In genomic region chr19:11261522-11261921, GRCm38 (mm10) we compare ENCODE assay signal across 41 mouse cellular contexts. TPM values are rescaled to one million over a fixed set of nuclear protein-coding genes. Genes with fewer than 3 reads are reported as not detected.
"Had no signal": no experiment of that assay in that cellular context is flagged by ENCODE, and none has a peak within 500 bp of the region (broad histone marks: within the 10 kb centered on the region; RNA-seq: fewer than 3 reads in every experiment).

No protein-coding gene starts in this region.

- DNase-seq: gastrocnemius, postnatal 14 days; gastrocnemius, postnatal 36 days; heart, adult 2 months; heart, postnatal 14 days; heart, postnatal 4 days; kidney, adult 11 months; kidney, adult 2 months; kidney, adult 9 months; kidney, postnatal 14 days; kidney, postnatal 36 days; layer of hippocampus, adult 9-11 months; layer of hippocampus, postnatal 36 days; liver; liver, embryonic 13.5 days had no signal

- ATAC-seq: hindbrain, postnatal 0 days; intestine, embryonic 16.5 days had no signal

- H3K27me3 ChIP-seq: heart, embryonic 13.5 days; heart, embryonic 15.5 days; hindbrain, embryonic 12.5 days; hindbrain, embryonic 15.5 days; kidney, embryonic 15.5 days; limb, embryonic 12.5 days; liver, embryonic 13.5 days had no signal

- H3K27ac ChIP-seq: heart, adult 2 months; heart, embryonic 13.5 days; heart, embryonic 15.5 days; hindbrain, embryonic 10.5 days; hindbrain, embryonic 12.5 days; hindbrain, embryonic 15.5 days; hindbrain, postnatal 0 days; kidney, embryonic 15.5 days; kidney, postnatal 0 days; left cerebral cortex, adult 2 months; limb, embryonic 10.5 days; limb, embryonic 12.5 days; liver, embryonic 13.5 days had no signal

- H3K4me3 ChIP-seq: heart, adult 2 months; heart, embryonic 13.5 days; heart, embryonic 15.5 days; hindbrain, embryonic 10.5 days; hindbrain, embryonic 12.5 days; hindbrain, embryonic 15.5 days; kidney, embryonic 15.5 days; left cerebral cortex, adult 2 months; limb, embryonic 10.5 days; limb, embryonic 12.5 days; liver, embryonic 13.5 days had no signal

- H3K36me3 ChIP-seq: heart, embryonic 13.5 days; heart, embryonic 15.5 days; hindbrain, embryonic 10.5 days; hindbrain, embryonic 12.5 days; hindbrain, embryonic 15.5 days; kidney, embryonic 15.5 days; limb, embryonic 10.5 days; limb, embryonic 12.5 days; liver, embryonic 13.5 days had no signal

RNA-seq across cellular contexts. Expression of gene Ms4a1, which starts 4.5 kb away (rescaled TPM):
- total RNA-seq: gastrocnemius, adult 8-10 months; gastrocnemius, postnatal 36 days; hindbrain, postnatal 0 days; layer of hippocampus, adult 18-20 months; layer of hippocampus, postnatal 14 days; layer of hippocampus, postnatal 36 days; left cerebral cortex, adult 2 months; left cerebral cortex, postnatal 36 days had no signal
- polyA plus RNA-seq: heart, embryonic 11.5 days; heart, embryonic 13.5 days; heart, embryonic 15.5 days; hindbrain, embryonic 10.5 days; hindbrain, embryonic 12.5 days; hindbrain, embryonic 15.5 days; hindbrain, postnatal 0 days; intestine, embryonic 14.5 days; intestine, embryonic 16.5 days; kidney, embryonic 15.5 days; limb, embryonic 10.5 days; limb, embryonic 12.5 days; limb, embryonic 14.5 days; liver, embryonic 11.5 days; liver, embryonic 13.5 days had no signal

RNA-seq across cellular contexts. Expression of gene Ms4a5, which starts 22.2 kb away (rescaled TPM):
- total RNA-seq: gastrocnemius, adult 18-20 months; gastrocnemius, adult 8-10 months; gastrocnemius, postnatal 14 days; gastrocnemius, postnatal 36 days; heart, adult 2 months; heart, postnatal 14 days; heart, postnatal 4 days; hindbrain, postnatal 0 days; layer of hippocampus, adult 18-20 months; layer of hippocampus, adult 8-10 months; layer of hippocampus, postnatal 14 days; layer of hippocampus, postnatal 36 days; left cerebral cortex, adult 2 months; left cerebral cortex, postnatal 14 days; left cerebral cortex, postnatal 36 days had no signal
- polyA plus RNA-seq: frontal cortex, adult 2 months; heart, adult 2 months; heart, embryonic 11.5 days; heart, embryonic 13.5 days; heart, embryonic 15.5 days; heart, postnatal 0 days; hindbrain, embryonic 10.5 days; hindbrain, embryonic 12.5 days; hindbrain, embryonic 15.5 days; hindbrain, postnatal 0 days; intestine, embryonic 14.5 days; intestine, embryonic 16.5 days; kidney, adult 2 months; kidney, embryonic 15.5 days; kidney, postnatal 0 days; large intestine, adult 2 months; limb, embryonic 10.5 days; limb, embryonic 12.5 days; limb, embryonic 14.5 days; liver, embryonic 11.5 days; liver, embryonic 13.5 days had no signal

RNA-seq across cellular contexts. Expression of gene Ms4a12, which starts 29.3 kb away (rescaled TPM):
- total RNA-seq: gastrocnemius, adult 18-20 months; gastrocnemius, adult 8-10 months; gastrocnemius, postnatal 14 days; gastrocnemius, postnatal 36 days; heart, adult 2 months; heart, postnatal 14 days; heart, postnatal 4 days; hindbrain, postnatal 0 days; layer of hippocampus, adult 18-20 months; layer of hippocampus, adult 8-10 months; layer of hippocampus, postnatal 14 days; layer of hippocampus, postnatal 36 days; left cerebral cortex, adult 2 months; left cerebral cortex, postnatal 14 days; left cerebral cortex, postnatal 36 days had no signal
- polyA plus RNA-seq: frontal cortex, adult 2 months; gonadal fat pad, adult 2 months; heart, adult 2 months; heart, embryonic 11.5 days; heart, embryonic 13.5 days; heart, embryonic 15.5 days; heart, postnatal 0 days; hindbrain, embryonic 10.5 days; hindbrain, embryonic 12.5 days; hindbrain, embryonic 15.5 days; hindbrain, postnatal 0 days; kidney, adult 2 months; kidney, embryonic 15.5 days; kidney, postnatal 0 days; limb, embryonic 10.5 days; limb, embryonic 12.5 days; limb, embryonic 14.5 days; liver, embryonic 11.5 days; liver, embryonic 13.5 days had no signal

RNA-seq across cellular contexts. Expression of gene Ms4a14, which starts 52.7 kb away (rescaled TPM):
- total RNA-seq: gastrocnemius, adult 8-10 months; heart, adult 2 months; heart, postnatal 4 days; hindbrain, postnatal 0 days; layer of hippocampus, adult 18-20 months; layer of hippocampus, postnatal 14 days; layer of hippocampus, postnatal 36 days; left cerebral cortex, adult 2 months; left cerebral cortex, postnatal 14 days had no signal
- polyA plus RNA-seq: heart, embryonic 11.5 days; heart, embryonic 13.5 days; hindbrain, embryonic 12.5 days; hindbrain, embryonic 15.5 days; hindbrain, postnatal 0 days; limb, embryonic 10.5 days; limb, embryonic 12.5 days; liver, embryonic 11.5 days had no signal
